Mouse (Mus musculus) lung, embryonic 16.5 days (tissue): ENCODE measurements around the gene Grik4. TPM values are rescaled to one million over a fixed set of nuclear protein-coding genes. Genes with fewer than 3 reads are reported as not detected.
A peak's percentile ranks its signal among the peaks of the same experiment; 100 is the strongest.

ENCODE experiments used
- ATAC-seq: fragments of 200-750 bp; cut with Nextera tagmentation; 2 replicates; pipeline ENCODE4 v1.8.0; 2017; ENCODE audit warnings: low read depth, mild to moderate bottlenecking, moderate library complexity
- H3K27ac ChIP-seq: fragments of 300-500 bp; sonication (generic); 2 replicates; pipeline ENCODE4 v1.5.1; 2014; ENCODE audit warnings: mild to moderate bottlenecking, control low read depth, low read length
- H3K27me3 ChIP-seq: fragments of 300-500 bp; sonication (generic); 2 replicates; pipeline ENCODE4 v1.6.1; 2014; ENCODE audit warnings: low read depth, low read length, mixed read lengths; ENCODE audit not compliant: control insufficient read depth, insufficient read depth
- H3K36me3 ChIP-seq: fragments of 300-500 bp; sonication (generic); 2 replicates; pipeline ENCODE4 v1.6.1; 2014; ENCODE audit warnings: low read length; ENCODE audit not compliant: control insufficient read depth, insufficient read depth
- H3K4me1 ChIP-seq: fragments of 300-500 bp; sonication (generic); replicated peaks from 2 replicates; pipeline ENCODE4 v1.6.1; 2014; ENCODE audit warnings: low read length, mixed read lengths; ENCODE audit not compliant: control insufficient read depth, insufficient read depth
- H3K4me2 ChIP-seq: fragments of 300-500 bp; sonication (generic); 2 replicates; pipeline ENCODE4 v1.6.1; 2014; ENCODE audit warnings: low read depth, low read length, control low read depth
- H3K4me3 ChIP-seq: fragments of 300-500 bp; sonication (generic); 2 replicates; pipeline ENCODE4 v1.5.1; 2014; ENCODE audit warnings: mild to moderate bottlenecking, low read length, control low read depth
- H3K9ac ChIP-seq: fragments of 300-500 bp; sonication (generic); 2 replicates; pipeline ENCODE4 v1.6.1; 2014; ENCODE audit warnings: low read length, control low read depth
- H3K9me3 ChIP-seq: fragments of 300-500 bp; sonication (generic); 2 replicates; pipeline ENCODE4 v1.6.1; 2016; ENCODE audit warnings: low read length; ENCODE audit not compliant: control insufficient read depth
- WGBS: fragments of 180-500 bp; shearing (Covaris S2); extraction: QIAGEN DNeasy Blood & Tissue Kit; methylation state at CpG from one replicate; pipeline ENCODE4 v1.1.7; 2014; 5-methylcytosine and 5-hydroxymethylcytosine counted together
- polyA plus RNA-seq: library from polyadenylated mRNA; unstranded; fragments of >200 nt; fragmentation: Nextera tagmentation; extraction: Ambion mirVana; gene quantifications from 2 replicates; pipeline ENCODE4 v1.2.1, GENCODE M21; 2015

Grik4 gene
- polyA plus RNA-seq, 1 experiment from 2014 or later, result 2.3 TPM

GRCm38 (mm10) chr9:42642821-42643220 is 301.5 kb downstream of the Grik4 start:
- no peak for ATAC-seq
- Histone ChIP-seq H3K4me3 (no peak overlapping the region), H3K4me2 (no peak overlapping the region), H3K27me3 (no peaks in the 10 kb centered on the region), H3K27ac (no peak overlapping the region), H3K9ac (no peak overlapping the region), H3K4me1 (no peaks in the 10 kb centered on the region), H3K9me3 (no peaks in the 10 kb centered on the region), H3K36me3 (no peaks in the 10 kb centered on the region)
- WGBS, result 52% methylated on average over 5 of the region's 5 CpGs

- H3K4me2 ChIP-seq, result no peak overlapping the region
- H3K9ac ChIP-seq, result no peak overlapping the region
- H3K9me3 ChIP-seq, result no peaks in the 10 kb centered on the region
- H3K4me3 ChIP-seq, result no peak overlapping the region
- 53% methylated on average over 11 of the region's 11 CpGs for WGBS
- no peak overlapping the region for H3K27ac ChIP-seq
- no peak for ATAC-seq
- no peaks in the 10 kb centered on the region for H3K4me1 ChIP-seq
- H3K36me3 ChIP-seq, result no peaks in the 10 kb centered on the region
- H3K27me3 ChIP-seq, result no peaks in the 10 kb centered on the region
These were observed 302.7 kb downstream of the Grik4 start for GRCm38 (mm10) chr9:42641550-42642117.

GRCm38 (mm10) chr9:42636446-42636845 is 307.8 kb downstream of the Grik4 start:
- Histone ChIP-seq H3K4me1 (no peaks in the 10 kb centered on the region), H3K4me3 (no peak overlapping the region), H3K27me3 (no peaks in the 10 kb centered on the region), H3K9me3 (no peaks in the 10 kb centered on the region), H3K9ac (no peak overlapping the region), H3K36me3 (no peaks in the 10 kb centered on the region), H3K27ac (no peak overlapping the region), H3K4me2 (no peak overlapping the region)
- ATAC-seq, result no peak
- 67% methylated on average over 10 of the region's 10 CpGs for WGBS

- 77% methylated on average over 4 of the region's 4 CpGs for WGBS
- Histone ChIP-seq H3K36me3 (no peaks in the 10 kb centered on the region), H3K4me3 (no peak overlapping the region), H3K27me3 (no peaks in the 10 kb centered on the region), H3K27ac (no peak overlapping the region), H3K9me3 (no peaks in the 10 kb centered on the region), H3K4me1 (no peaks in the 10 kb centered on the region; the same call in 1 of the 2 replicates), H3K9ac (no peak overlapping the region), H3K4me2 (no peak overlapping the region)
- ATAC-seq, result no peak
These were observed 312.8 kb downstream of the Grik4 start for GRCm38 (mm10) chr9:42631479-42631878.

GRCm38 (mm10) chr9:42627634-42628033 is 316.7 kb downstream of the Grik4 start:
- Histone ChIP-seq H3K4me1 (no peaks in the 10 kb centered on the region; the same call in 1 of the 2 replicates), H3K4me3 (no peak overlapping the region), H3K27ac (peak overlapping the region; percentile 13; the same call in 1 of the 2 replicates), H3K36me3 (no peaks in the 10 kb centered on the region), H3K9ac (no peak overlapping the region), H3K4me2 (no peak overlapping the region), H3K9me3 (no peaks in the 10 kb centered on the region), H3K27me3 (no peaks in the 10 kb centered on the region)
- 11% methylated on average over 6 of the region's 6 CpGs for WGBS
- ATAC-seq, result peak; percentile 28; the same call in 1 of the 2 replicates

- Histone ChIP-seq H3K9me3 (no peaks in the 10 kb centered on the region), H3K4me1 (no peaks in the 10 kb centered on the region; the same call in 1 of the 2 replicates), H3K27ac (no peak overlapping the region), H3K4me2 (no peak overlapping the region), H3K9ac (no peak overlapping the region), H3K4me3 (no peak overlapping the region), H3K27me3 (no peaks in the 10 kb centered on the region), H3K36me3 (no peaks in the 10 kb centered on the region)
- ATAC-seq, result no peak
- WGBS, result 72% methylated on average over 8 of the region's 8 CpGs
These were observed 317.1 kb downstream of the Grik4 start for GRCm38 (mm10) chr9:42627146-42627545.

- H3K4me3 ChIP-seq, result no peak overlapping the region
- no peaks in the 10 kb centered on the region for H3K27me3 ChIP-seq
- WGBS, result 62% methylated on average over 6 of the region's 6 CpGs
- no peaks in the 10 kb centered on the region for H3K9me3 ChIP-seq
- ATAC-seq, result no peak
- no peaks in the 10 kb centered on the region; the same call in 1 of the 2 replicates for H3K4me1 ChIP-seq
- H3K9ac ChIP-seq, result no peak overlapping the region
- H3K27ac ChIP-seq, result no peak overlapping the region
- no peaks in the 10 kb centered on the region for H3K36me3 ChIP-seq
- no peak overlapping the region for H3K4me2 ChIP-seq
These were observed 318.0 kb downstream of the Grik4 start for GRCm38 (mm10) chr9:42626226-42626775.

GRCm38 (mm10) chr9:42614409-42614808 is 329.9 kb downstream of the Grik4 start:
- H3K4me1 ChIP-seq, result peaks cover 2% of the 10 kb centered on the region; the same call in 1 of the 2 replicates

GRCm38 (mm10) chr9:42613827-42614226 is 330.5 kb downstream of the Grik4 start:
- 40% methylated on average over 6 of the region's 6 CpGs for WGBS
- no peak for ATAC-seq

More at GRCm38 (mm10) chr9:42614409-42614808, 329.9 kb downstream of the Grik4 start:
- no peak overlapping the region for H3K9ac ChIP-seq
- no peak overlapping the region for H3K4me3 ChIP-seq
- WGBS, result 59% methylated on average over 10 of the region's 10 CpGs
- H3K4me2 ChIP-seq, result no peak overlapping the region
- ATAC-seq, result no peak
- no peak overlapping the region for H3K27ac ChIP-seq
- H3K27me3 ChIP-seq, result no peaks in the 10 kb centered on the region
- H3K36me3 ChIP-seq, result no peaks in the 10 kb centered on the region
- no peaks in the 10 kb centered on the region for H3K9me3 ChIP-seq

More at GRCm38 (mm10) chr9:42613827-42614226, 330.5 kb downstream of the Grik4 start:
- Histone ChIP-seq H3K9ac (no peak overlapping the region), H3K27me3 (no peaks in the 10 kb centered on the region), H3K4me3 (no peak overlapping the region), H3K9me3 (no peaks in the 10 kb centered on the region), H3K4me2 (no peak overlapping the region), H3K27ac (no peak overlapping the region), H3K36me3 (no peaks in the 10 kb centered on the region), H3K4me1 (peaks cover 2% of the 10 kb centered on the region; the same call in 1 of the 2 replicates)
